Mouse (Mus musculus) lung, postnatal 36 days (tissue): ENCODE data around the gene Scnn1a.
A peak's percentile ranks its signal among the peaks of the same experiment; 100 is the strongest.
"Not testable (repeated sequence)": the region's sequence is repeated elsewhere in the genome, so short reads cannot be mapped to it uniquely, and the experiment has no call there.

Source experiments
- DNase-seq: peaks from one replicate; pipeline ENCODE4 v3.0.0; 2022; ENCODE audit warnings: mixed read lengths

The Scnn1a gene

GRCm38 (mm10) chr6:125320323-125320722 lies at the start of gene Scnn1a:
Gene Scnn1a, plus strand, starts transcription at chr6:125320659.
- DNase-seq, result peak; percentile 85

DNA sequence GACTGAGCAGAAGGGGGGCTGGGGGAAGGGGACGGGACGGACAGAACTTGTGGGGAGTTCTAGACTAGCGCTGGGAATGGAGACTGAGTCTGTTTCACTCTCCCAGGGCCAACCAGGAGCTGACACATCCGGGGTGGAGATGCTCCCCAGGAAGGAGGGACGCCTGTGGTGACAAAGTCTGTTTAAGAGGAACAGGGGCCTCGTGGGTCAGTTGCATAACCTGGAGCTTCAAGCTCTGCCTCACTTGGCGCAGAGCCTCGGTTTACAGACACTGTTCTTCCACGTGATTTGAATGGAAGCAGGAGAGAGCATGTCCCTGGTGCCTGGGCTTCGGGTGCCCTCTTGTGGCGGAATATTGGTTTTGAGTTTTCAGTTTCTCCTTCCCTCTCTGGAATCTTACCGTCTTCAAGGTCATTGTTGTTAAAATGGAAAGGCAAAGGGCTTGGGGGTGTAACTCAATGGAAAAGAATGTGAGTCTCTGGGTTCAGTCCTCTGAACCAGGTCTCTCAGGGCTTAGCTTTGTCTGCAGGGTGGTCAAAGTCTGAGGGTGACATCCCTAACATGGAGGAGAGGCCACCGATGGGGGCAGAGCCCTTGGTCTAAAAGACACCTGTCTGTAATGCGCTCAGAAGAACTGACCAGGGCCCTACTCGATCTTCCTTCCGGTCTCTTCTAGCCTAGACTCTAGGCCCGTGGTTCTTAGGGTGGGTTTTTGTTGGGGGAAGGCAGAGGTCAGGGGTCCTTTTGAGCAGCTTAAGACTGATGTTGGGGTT lies 48.8 kb upstream of the Scnn1a start:
- DNase-seq, result peak; percentile 98

- no peak for DNase-seq
Observed at GRCm38 (mm10) chr6:125272228-125272785, 48.2 kb upstream of the Scnn1a start.

- DNase-seq, result peak; percentile 78
Observed at GRCm38 (mm10) chr6:125274841-125275563, 45.5 kb upstream of the Scnn1a start.

GRCm38 (mm10) chr6:125279729-125280128 lies 40.7 kb upstream of the Scnn1a start:
- DNase-seq, result no peak

DNA sequence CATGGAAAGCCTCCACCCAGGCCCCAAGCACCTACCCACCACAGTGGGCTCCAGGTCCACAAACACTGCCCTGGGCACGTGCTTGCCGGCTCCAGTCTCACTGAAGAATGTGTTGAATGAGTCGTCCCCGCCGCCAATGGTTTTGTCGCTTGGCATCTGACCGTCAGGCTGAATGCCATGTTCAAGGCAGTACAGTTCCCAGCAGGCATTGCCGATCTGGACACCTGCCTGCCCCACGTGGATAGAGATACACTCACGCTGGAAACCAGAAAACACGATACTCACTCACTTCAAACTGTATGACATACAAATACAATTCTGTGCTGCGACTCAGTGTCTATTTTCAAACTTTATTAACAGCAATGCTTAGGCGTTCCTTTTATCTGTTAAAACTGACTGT lies 37.7 kb upstream of the Scnn1a start:
- not testable (repeated sequence) for DNase-seq

GRCm38 (mm10) chr6:125284250-125284649 lies 36.2 kb upstream of the Scnn1a start:
- no peak for DNase-seq

DNA sequence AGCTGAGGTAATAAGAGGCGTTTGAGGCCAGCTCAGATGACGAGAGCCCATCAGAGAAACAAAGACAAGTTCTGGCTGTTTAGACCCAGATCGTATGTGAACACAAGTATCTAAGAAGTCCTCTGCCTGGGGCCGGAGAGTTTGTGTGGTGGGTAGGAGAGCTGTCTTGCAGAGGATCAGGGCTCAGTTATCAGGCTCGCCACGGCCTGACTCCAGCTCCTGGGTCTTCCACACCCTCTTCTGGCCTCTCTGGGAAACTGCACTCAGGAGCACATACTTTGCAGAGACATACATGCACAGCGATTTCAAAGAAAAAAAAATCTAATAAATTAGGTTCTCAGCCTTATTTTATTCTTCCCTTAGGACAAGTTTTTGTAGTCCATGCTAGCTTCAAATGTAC lies 35.7 kb upstream of the Scnn1a start:
- no peak for DNase-seq

DNA sequence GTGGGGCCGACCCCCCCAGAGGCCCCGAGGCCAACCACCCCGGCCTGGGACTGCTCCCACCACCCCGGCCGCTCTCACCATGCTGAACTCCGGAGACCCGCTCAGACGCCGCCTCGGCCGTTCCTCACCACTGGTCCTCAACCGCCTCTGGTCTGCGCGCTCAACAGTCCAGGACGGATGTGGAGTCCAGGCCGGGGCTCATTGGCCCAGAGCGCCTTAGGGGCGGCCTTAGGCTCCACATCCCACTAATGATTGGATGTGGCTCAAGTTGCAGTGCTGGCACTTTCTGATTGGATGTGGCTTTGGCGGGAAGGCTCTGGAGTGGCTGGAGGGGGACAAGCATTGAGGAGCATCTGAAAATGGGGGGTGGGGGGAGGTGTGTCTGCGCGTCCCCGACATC lies 34.6 kb upstream of the Scnn1a start, which contains the start of gene Tuba3a:
Gene Tuba3a, minus strand, starts transcription at position 153 of the 400 bp plus-strand sequence.
- DNase-seq, result no peak

DNA sequence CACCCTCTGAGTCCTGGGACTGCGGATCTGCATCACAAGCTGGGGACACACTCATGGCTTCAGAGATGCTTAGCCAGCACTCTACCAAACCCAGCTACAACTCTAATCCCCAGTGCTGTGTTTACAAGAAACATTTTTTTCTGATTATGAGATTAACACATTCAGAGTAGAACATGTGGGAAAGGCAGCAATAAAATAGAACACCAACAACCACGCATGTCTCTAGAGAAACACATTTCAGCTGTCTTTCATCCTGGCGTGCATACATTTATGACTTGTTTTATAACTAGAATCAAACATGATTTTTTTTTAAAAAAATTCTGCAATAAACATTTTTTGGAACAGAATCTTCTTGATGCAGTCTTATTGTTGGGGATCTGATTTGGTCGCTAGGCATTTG lies 33.5 kb upstream of the Scnn1a start:
- DNase-seq, result no peak

GRCm38 (mm10) chr6:125288730-125289129 lies 31.7 kb upstream of the Scnn1a start:
- DNase-seq, result no peak

DNA sequence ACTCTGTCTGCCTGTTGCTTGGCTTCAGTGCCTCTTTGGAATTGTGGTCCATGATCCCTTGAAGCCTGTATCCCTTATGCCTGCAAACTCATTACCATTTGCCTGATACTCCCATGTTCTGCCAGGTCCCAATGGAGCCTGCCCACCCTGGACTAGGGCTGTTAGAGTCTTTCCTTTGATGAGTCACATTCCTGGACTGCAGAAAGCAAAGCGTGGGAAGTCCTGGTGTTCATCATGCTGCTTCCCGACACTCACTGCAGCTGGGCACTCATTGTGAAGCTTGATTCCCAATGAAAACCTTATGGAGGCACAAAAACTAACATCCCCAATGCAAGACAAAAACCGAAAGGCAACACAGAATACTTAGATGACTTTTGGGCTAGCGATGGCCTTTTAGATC lies 29.1 kb upstream of the Scnn1a start:
- DNase-seq, result no peak

DNA sequence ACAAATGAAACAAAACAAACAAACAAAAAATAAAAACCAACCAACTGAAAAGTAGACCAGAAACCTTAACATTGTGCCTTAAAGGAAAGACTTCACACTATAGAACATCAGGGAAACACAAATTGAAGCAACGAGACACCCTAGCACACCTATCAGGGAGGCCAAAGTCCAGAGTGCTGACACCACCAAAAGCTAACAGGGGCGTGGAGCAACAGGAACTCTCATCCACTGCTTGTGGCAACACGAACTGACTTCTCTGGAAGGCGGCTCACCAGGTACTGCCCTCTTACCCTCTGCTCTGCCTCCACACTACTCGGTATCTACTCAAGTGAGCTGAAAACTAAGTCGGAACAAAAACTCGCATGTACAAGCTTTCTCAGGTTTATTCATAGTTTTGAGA lies 28.2 kb upstream of the Scnn1a start:
- no peak for DNase-seq

DNA sequence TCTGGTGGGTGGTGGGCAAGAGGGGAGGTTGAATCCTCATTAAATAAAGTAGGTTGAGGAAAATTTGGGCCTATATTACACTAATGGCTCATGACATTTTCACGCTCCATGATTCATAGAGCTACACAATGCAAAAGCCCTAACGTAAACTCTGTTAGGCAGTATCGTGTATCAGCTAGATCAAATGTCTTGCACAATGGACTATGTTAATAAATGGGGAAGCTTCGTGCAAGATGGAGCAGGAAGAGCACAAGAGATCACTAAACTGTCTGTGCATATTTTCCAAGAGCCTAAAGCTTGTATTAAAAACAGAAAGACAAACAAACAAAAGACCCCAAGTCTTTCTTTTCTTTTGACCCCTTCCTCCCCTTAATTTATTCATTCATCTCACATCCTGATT lies 26.4 kb upstream of the Scnn1a start:
- no peak for DNase-seq

DNA sequence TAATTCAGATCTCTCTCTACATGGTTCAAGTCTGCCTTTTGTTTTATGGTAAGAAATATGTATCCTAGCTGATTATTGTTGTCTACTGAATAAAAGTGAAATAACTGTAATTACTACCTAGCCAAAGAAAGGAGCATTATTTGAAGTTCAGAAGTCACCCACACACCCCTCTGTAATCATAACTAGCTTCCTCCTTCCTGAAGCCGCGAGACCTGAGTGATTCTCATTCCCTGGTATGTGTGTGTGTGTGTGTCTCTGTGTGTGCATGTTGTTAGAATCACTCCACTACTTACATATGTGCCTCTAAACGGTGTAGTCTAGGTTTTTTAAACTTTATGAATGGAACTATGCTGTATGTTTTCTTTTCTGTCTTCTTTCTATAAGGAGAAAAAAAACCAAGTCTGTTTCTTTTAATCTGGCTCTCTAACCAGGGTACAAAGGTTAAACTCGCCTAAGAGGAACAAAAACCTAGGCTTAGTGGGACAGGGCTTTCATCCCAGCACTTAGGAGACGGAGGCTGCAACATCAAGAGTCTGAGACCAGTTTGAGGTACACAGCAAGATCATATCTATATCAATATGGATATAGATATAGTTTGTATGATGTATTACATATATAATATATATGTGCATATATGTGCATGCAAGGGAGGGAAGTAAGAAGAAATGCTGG lies 23.2 kb upstream of the Scnn1a start:
- DNase-seq, result no peak

GRCm38 (mm10) chr6:125300982-125301381 lies 19.5 kb upstream of the Scnn1a start:
- DNase-seq, result no peak

DNA sequence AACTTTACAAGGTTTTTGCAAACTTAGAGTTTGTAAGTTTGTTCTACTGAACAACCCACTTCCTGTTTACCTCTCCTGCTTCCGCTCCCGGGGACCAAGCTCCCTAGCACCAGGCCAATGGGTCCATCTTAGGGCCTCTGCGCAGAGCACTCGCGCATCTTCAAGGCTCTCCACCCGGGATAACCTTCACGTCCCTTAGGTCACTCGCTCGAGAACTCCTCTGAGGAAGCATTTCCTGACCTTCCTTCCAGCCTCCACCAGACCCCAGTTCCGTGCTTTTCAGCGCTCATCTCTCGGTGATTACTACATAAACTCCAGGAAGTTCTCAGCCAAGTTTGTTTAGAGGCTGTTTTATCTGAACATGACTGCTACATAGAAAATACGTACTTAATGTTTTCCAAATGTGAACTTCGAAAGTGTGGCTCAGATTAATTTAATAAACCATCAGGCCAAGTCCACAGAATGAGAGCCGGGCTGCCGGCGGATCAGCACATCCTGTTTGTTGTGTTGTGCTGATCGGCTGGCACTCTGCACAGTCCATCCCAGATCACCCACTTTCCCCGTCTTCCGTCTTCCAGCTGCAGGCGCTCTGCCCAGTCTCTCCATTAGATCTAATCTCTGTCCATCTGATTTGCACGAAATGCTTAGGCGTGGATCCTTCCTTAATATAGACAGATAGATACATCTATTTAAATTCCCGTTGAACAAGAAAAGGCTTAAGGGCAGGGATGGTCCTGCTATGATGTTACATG lies 18.1 kb upstream of the Scnn1a start:
- peak; percentile 62 for DNase-seq

DNA sequence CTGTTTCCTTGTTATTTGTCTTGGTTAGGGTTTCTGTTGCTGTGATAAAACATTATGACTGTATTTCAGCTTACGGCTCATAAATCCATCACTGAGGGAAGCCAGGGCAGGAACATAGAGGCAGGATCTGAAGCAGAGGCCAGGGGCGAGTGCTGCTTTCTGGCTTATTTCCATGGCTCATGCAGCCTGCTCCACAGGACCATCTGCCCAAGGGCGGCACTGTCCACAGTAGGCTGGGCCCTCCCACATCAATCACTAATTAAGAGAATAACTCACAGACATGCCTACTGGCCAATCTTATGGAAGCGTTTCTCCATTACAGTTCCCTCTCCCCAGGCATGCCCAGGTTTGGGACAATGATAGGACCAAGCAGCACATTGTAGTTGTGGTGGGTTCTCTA lies 17.2 kb upstream of the Scnn1a start:
- no peak for DNase-seq

DNA sequence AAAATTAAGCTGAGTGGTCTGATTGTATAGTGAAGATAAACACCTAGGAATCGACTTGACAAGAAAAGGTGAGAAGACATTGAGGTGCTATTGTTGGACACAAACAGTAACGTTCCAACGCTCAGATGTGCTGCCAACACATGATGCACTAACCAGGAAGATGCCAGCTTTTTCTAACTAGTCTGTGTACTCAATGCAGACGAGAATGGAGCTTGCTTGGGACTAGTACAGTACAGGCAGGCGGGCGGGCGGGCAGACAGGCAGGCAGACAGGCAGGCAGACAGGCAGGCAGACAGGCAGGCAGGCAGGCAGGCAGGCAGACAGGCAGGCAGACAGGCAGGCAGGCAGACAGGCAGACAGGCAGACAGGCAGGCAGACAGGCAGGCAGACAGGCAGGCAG lies 16.1 kb upstream of the Scnn1a start:
- not testable (repeated sequence) for DNase-seq

- no peak for DNase-seq
Observed at GRCm38 (mm10) chr6:125305465-125305864, 15.0 kb upstream of the Scnn1a start.

DNA sequence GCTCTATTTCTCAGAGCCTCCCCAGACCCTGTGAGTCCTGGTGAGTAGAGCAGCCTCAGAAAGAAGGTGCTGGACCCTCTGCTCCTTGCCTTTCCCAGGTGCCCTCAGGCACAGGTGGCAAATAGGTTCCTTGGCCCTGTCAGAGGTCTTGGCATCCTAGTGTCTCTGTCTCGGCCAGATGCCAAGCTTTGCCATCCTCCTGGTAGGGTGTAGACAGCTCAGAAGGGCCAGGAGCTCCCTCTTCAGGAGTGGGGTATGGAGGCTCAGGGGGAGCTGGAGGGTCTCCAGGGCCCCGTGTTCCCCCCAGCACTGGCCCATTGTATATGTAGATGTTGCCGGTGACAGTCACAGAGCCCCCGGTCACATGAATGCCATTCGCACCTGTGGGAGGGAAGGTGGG lies 13.4 kb upstream of the Scnn1a start:
- no peak for DNase-seq

- DNase-seq, result no peak
Observed at GRCm38 (mm10) chr6:125308921-125309320, 11.5 kb upstream of the Scnn1a start.

DNA sequence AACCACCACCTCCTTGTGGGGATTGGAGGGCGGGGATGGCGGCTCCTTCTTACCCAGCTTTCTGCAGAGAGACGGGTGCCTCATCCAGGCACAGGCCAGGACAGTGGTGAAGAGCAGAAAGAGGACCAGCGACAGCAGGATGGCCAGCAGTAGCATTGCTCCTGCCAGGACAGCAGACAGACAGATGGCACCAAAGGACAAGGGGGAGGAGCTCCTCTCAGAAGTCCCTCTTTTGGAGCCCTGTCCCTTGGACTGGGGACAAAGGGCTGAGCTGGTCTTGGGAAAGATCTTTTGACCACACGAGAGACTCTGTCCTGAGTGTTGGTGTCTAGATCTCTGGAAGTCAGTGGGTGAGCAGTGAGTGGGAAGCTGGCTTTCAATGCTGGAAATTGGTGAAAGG lies 11.1 kb upstream of the Scnn1a start:
- DNase-seq, result no peak
